Mouse (Mus musculus): Measurements from ENCODE around the gene Tmem230. TPM values are rescaled to one million over a fixed set of nuclear protein-coding genes. Genes with fewer than 3 reads are reported as not detected.
"Not testable (repeated sequence)": the region's sequence is repeated elsewhere in the genome, so short reads cannot be mapped to it uniquely, and the experiment has no call there.

Gene Tmem230
- 10 to 100 TPM; 23.5 to 23.9 TPM for total RNA-seq (2021)

DNA sequence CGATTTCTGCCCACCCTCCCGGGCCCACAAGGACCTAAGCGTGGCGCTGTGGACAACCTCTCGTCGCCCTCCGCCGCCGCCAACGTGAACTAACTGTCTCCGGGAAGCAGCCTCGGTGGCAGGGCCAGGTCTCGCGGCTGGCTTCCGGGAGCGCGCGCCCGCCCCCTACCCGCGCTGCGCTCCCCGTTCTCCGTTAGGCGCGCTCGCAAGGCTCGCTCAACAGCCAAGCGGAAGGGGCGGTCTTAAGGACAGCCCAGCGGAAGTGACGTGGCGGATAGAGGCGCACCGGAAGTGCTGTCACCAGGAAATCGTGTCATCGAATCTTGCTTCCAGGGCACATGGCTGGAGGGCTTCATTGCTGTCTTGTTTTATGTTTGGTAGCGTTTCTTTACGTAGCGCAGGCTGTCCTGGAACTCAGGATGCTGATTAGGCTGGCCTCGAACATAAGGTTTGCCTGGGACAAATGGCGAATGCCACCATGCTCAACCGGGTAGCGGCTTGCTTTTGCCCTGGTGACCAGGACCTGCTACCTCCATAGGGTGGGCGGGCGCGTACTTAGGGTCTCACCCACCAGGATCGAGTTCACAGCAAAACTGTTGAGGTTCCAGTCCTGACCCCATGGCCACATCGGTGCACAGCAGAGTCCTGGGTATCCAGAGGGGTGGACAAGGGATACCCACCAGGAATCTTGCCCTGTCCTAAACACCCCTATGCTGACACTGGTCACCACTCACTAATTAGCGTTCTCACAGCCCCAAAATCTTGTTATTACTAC, at the start of gene Tmem230:
Gene Tmem230 (minus strand): TSS at position 269 of the 775 bp plus-strand sequence.
- intact Hi-C loops (cut with DNase I), result loop anchor here (5.0 kb wide), 1 partner anchor 425 kb away; no protein-coding TSS in a partner anchor
- peak; percentile 94 for DNase-seq

DNA sequence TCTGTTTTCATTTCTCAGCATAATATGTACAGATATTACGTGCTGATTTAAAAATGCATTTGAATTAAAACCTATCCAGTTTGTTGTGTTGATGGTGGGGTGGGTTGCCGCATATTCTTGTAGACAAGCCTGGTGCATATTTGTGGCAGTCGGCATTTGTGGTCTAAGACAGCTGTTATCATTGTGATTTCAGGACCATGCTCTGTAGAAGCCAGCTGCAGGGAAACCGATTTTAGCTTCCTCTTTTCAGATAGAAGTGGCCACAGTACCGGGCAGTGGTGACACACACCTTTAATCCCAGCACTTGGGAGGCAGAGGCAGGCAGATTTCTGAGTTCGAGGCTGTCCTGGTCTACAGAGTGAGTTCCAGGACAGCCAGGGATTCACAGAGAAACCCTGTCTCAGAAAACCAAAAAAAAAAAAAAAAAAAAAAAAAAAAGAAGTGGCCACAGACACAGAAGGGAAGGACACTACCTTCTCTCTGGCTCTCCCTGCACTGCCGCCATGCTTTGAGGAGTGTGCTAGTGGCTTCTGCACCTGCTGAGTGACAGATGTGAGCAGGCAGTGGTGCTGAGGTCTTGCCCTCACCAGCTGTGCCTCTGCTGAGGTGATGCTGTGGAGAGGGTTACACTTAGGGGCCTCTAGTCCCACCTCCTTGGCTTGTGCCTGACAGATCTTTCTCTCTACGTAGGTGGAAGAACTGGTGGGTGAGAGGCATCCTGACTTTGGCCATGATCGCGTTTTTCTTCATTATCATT, 46.3 kb upstream of the Tmem230 start:
- intact Hi-C loops (cut with DNase I), result no loop called here
- DNase-seq, result no peak

DNA sequence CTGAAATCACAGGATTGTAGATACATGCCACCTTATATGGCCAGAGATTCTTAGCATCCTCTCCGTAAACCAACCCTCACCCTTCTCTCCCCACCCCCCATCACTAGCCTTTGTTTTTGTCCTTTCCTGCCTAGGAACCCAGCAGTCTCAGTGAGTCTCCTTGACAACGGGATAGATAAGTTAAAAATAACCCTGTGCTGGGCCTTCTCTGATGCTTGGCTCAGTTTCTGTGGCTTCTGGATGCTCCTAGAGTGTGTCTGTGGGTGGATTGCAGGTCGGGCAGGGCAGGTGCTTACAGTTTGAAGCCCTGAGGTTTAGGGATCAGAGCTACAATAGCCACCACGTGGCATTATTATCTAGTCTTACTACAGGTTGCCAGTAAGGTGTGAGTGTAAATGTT, 44.5 kb upstream of the Tmem230 start:
- no peak for DNase-seq
- intact Hi-C loops (cut with DNase I), result no loop called here

DNA sequence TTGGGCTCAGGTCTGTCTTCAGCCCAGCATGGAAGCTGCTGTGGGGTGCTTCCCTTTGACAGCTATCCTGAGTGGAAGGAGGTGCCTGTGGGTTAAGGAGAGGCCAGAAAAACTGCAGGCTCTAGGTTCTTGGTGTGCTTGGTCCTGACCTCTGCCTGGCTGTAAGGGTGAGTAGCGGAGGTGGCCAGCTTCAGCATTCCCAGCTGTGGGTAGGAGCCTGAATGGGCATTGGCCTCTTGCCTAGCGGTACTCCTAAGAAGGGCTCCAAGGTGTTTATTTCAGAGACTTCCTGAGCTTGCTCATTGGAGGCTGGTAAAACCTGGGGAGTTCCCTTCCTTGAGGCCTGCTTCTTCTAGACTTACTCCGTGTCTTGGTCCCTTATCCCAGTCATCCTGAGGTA, 43.7 kb upstream of the Tmem230 start:
- DNase-seq, result no peak
- intact Hi-C loops (cut with DNase I), result no loop called here

DNA sequence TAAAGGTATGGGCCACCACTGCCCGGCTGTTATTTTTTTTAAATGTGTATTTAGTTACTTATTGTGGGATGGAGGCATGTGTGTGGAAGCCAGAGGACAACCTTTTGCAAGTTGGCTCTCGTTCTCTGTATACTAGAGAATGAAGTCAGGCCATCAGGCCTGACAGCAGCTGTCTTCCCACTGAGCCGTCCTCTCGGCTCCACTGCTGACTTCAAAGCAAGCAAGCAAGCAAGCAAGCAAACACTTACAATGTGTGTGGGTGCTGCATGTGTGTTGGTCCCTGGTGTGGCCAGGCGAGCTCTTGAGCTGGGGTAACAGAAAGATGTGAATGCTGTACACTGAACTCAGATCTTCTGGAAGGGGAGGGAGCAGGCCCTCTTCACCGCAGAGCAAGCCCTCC, 43.2 kb upstream of the Tmem230 start:
- intact Hi-C loops (cut with DNase I), result no loop called here
- DNase-seq, result no peak

DNA sequence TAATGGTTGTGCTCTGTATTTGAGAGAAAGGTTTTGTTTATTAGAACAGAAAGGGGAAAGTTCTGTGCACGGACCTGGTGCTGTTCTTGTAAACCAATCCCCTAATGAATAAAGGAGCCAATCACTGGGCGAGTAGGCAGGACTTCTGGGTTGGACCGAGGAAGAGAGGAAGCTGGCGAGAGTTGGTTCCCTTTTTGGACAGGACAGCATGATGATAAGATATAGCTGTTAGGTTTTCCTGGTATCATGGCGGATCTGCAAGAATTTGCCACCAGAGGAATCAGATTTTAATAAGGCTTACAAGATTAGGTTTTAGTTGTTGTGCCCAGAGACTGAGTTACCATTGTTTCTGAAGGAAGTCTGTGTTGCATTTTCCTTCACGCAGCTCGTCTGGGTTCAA, 41.6 kb upstream of the Tmem230 start:
- intact Hi-C loops (cut with DNase I); DNase-seq: not testable (repeated sequence)

DNA sequence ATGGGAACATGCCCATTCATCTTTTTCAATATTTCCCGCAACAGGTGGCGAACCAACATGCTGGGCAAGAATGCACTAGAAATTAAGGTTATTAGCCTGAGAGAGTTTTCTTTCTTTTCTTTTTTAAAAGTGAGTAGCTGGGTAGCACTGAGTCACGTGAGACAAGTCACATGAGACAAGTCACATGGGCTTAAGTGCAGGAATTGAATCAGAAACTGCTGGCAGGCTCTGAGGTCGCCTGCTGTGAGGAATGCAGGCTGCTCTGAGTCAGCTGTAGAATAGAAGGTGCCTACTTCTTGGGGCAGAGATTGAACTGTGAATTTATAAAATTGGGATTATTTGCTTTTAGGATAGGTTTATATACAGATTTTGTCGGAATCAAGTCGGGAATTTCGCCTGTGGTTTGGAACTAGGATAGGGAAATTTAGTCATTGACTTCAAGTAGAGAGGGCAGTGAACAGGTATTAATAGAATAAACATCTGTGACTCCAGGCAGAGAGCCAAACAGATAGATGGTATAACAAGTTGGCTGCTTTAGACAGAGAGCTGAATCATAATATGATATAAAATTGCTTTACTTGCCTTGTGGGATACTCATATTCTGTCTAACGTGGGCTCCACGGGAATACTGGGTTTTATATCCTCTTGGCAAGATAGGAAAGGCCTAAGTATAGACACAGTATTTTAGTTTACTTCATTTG, 38.9 kb upstream of the Tmem230 start:
- intact Hi-C loops (cut with DNase I), result no loop called here
- DNase-seq, result peak; percentile 42

DNA sequence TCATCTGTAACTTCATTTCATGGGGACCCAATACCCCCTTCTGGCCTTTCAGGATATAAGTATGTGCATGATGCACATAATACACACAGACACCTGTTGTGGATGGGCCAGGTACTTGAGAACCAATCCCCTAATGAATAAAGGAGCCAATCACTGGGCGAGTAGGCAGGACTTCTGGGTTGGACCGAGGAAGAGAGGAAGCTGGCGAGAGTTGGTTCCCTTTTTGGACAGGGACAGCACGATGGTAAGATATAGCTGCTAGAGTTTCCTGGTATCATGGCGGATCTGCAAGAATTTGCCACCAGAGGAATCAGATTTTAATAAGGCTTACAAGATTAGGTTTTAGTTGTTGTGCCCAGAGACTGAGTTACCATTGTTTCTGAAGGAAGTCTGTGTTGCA, 38.1 kb upstream of the Tmem230 start:
- DNase-seq; intact Hi-C loops (cut with DNase I): not testable (repeated sequence)

DNA sequence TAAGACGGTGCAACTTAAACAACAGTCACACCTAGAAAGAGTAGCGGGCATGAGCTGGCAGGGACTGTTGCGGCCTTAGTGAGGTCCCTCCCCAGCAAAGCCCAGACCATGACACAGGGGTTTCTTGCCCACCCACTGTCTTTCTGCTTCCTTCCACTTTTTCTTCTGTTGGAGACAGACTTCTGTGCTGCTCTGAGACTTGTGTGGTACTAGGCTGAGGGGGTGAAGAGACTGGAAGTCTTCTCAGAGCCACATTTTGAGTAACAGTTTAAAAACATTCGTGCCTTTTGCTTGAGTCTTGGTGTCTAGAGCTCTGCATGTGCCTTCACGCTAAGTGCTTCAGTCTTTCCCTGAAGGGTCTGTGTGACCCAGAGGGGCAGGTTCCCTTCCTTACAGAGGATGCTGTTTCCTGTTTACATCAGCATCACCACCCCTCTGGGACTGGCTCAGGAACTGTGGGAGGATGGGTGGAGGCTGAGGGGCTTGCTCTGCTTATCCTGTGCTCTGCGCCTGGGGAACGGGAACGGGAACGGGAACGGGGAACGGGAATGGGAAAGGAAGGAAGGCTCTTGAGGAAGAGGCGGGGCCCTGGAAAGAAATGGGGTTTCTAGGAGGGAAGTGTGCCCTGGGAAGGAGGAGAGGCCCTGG, 37.0 kb upstream of the Tmem230 start:
- no peak for DNase-seq

DNA sequence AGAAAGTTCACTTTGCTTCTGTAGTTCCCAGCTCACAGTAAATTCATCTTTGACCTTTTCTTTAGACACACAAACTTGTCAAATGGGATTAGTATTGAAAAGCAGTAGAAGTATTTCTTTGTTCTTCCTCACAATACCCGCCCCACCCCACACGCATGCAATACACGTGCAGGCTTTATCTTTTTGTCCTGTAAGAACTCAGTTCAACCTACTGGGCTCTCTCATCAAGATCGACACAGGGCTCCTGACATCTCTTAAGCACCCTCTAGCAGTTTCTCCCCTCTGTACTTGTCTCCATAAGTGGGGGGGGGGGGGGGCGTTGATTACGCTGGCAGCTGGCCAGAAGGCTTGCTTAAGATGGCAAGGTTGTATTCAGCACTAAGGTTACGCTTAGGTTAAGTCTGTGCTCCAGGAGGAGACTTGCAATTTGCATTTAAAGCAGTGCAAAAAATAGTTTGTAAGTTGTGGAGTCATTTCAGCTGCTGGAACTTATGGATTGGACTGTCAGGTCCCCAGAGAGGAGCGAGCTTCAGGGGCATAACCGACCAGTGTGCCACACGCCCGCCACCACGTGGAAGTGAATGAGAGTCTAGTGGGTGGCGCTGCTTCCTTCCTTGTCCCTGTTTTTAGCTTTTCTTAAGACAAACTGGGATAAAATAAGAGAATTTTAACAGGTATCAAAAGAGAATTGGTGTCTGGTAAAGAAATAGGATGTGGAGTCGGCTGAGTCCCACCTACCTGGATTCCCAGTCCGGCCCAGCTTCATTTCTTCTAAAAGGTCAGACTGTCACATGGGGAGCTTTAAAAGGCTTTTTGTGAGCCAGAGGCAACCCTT, 35.8 kb upstream of the Tmem230 start:
- intact Hi-C loops (cut with DNase I), result no loop called here
- no peak for DNase-seq

More for the DNA sequence above, 37.0 kb upstream of the Tmem230 start:
- intact Hi-C loops (cut with DNase I), result no loop called here

DNA sequence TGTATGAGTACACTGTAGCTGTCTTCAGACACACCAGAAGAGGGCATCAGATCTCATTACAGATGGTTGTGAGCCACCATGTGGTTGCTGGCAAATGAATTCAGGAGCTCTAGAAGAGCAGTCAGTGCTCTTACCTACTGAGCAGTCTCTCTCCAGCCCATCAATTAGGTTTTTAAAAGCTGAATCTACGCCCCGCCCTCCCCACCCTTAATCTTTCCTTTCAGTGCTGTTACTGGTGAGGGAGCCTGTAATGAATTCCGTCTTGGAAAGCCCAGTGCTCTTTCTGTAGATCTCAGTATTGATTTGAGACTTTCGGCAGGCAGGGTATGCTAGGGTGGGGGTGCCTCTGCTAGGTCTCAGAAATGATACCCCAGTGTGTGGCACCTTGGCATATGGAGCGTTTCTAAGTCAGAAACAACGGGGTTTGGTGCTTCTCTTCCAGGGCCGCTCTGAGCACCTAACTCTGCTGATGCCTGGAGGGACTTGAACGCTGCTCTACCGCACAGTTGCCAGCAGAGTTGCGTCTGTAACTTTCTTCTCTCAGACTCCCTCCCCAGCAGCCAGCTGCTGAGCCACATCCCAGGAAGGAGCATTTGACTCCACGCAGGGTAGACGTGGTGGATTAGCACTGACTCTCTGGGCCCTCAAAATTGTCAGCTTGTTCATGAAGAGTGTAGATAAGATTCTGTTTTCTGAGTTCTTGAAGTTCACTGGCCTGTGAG, 35.0 kb upstream of the Tmem230 start:
- intact Hi-C loops (cut with DNase I), result no loop called here
- DNase-seq, result no peak

DNA sequence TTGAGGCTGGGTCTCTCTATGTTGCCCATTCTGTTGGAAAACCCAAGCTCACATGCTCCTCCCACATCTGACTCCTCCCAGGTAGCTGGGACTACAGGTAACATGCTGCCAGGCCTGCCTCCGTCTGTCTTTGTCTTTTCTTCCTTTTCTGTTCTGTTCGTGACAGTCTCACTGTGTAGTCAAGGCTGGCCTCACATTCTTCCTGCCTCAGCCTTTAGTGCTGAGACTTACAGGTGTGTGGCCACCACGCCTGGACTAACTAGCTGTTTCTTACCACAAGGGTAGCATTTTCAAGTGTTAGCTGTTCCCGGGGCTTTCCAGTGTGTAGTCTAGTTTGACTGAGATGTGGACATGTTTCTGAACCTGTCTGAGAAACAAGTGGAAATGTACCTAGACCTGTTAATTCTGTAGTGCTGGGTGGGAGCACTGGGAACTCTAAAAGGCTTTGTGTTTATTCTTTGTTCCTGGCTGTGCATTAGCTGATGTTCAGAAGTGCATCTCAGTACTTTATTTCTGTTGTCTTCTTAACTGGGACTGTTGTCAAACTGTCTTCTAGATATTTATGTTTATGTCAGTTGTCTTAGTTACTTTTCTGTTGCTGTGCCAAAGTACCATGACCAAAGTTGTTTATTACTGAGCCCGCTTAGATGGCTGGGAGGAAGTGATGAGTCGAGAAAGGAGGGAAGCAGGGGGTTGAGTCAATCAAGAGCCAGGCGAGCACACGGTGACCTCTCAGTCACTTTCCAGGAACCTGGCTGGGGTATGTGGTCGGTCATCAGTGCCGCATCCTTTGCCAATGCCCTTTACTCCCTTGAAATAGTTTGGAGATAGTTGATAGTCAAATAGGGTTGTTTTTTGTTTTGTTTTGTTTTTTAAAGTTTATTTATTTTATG, 34.2 kb upstream of the Tmem230 start:
- DNase-seq, result no peak
- intact Hi-C loops (cut with DNase I), result no loop called here

DNA sequence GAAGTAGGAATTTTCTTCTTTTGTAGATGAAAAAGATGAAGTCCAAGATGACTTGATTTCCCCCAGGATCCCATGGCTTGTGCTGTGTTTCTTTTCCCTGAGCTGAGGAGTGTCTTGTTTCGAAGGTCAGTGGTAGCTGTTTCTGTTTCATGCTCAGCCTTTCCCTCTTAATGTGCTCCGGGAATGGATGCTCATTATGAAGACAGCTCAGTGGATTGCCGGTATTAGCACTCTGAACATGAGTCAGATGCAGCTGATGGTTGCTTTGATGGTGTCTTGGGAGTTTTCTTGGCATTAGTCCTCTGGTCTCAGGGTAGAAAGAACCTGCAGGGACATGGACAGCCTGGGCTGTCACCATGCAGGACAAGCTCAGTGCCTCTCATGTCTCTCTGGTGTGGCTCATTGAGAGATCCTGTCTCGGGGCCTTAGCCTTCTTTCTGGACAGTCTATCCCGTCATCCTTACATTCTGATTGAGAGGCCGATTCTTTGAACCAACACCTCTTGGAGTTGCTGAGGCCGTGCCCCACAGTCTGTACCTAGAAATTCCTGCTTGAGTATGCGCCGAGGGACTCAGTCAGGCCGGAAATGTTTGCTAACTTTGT, 33.0 kb upstream of the Tmem230 start:
- intact Hi-C loops (cut with DNase I), result no loop called here
- no peak for DNase-seq

DNA sequence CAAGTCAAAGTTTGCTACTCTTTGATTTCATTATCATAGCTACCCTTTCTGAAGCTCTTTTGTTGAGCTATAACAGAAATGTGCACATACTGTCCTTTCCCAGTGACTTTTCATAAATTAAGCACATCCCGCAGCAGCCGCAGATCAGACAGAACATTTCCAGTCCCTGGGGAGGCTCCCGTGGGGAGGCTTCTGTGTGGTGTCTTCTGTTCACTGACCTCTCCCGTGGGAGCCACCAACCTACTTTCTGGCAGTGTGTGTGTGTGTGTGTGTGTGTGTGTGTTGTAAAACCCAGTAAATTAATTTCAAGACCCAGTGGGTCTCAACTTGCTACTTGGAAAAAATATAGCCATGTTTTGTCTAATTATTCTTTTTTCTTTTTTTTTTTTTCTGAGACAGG, 32.4 kb upstream of the Tmem230 start:
- intact Hi-C loops (cut with DNase I), result no loop called here
- DNase-seq, result no peak

DNA sequence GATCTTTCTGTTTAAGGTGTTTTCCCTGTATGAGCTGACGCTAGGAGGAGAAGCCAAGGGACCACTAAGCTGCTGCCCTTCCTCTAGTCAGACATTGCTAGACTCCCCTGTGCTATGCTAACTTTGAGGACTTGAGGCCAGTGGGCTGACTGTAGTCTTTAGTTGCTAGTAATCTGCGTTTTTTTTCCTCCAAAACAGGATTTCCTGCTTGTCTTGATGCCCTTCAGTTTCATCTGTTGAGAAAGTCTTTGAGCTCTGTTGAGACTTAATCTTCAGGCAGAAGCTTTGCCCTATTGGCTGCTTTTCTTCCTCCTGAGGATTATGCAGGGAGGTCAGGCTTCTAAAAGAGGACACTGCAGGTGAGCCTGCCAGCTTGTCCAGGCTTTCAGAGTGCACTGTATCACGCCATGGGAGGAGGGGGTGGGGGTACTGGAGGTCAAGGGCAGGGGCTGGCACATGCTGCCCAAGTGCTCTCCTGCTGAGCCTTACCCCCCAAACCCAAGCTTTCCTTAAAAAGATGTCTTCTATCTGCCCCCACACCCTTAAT, 31.8 kb upstream of the Tmem230 start:
- no peak for DNase-seq
- intact Hi-C loops (cut with DNase I), result no loop called here

DNA sequence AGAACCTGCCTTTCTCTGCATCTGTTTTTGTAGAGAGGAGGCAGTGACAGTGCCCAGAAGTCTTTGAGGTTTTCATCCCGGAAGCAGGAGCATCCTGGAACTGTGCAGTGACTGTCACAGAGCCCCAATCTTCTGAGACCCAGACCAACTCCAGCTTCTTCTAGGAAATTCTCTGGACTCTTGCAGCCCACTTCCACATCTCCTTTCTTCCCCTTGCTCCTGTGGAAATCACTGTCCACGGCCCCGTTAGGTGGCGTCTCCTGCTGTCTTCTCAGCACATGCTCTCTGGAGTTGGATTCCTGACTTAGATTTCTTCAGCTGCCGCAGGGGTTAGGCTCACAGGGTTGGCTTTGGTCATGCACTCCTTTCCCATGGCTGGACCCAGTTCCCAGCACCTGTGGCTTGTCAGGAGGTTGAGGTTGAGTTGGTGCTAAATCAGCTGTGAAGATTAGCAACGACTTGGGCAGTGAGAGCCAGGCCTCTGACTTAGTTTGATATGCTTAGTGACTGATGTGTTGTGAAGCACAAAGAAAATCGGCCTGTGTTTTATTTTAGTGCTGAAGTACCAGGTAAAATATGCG, 30.8 kb upstream of the Tmem230 start:
- intact Hi-C loops (cut with DNase I), result no loop called here
- DNase-seq, result no peak

DNA sequence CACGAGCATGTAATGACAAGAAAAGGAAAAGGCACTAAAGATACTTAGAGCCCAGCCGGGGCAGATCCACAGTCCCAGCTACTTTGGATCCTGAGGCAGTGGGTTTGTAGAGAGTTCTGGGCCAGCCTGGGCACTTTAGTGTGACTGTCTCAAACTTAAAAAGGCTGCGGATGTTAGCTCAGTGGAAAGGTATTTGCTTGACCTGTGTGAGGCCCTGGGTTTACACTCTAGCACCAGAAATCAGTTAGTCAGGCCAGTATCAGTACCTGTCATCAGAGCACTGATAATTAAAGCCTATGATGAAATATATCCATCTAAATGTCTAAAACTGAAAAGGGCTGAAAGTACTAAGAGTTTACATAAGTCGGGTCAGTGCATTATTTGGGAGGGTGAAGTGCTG, 28.6 kb upstream of the Tmem230 start:
- intact Hi-C loops (cut with DNase I), result no loop called here
- DNase-seq, result no peak

Measured in left cerebral cortex, postnatal 4 days (tissue).